Mouse (Mus musculus) ES-E14 (cell line): ENCODE measurements around the gene Noxa1. TPM values are rescaled to one million over a fixed set of nuclear protein-coding genes. Genes with fewer than 3 reads are reported as not detected.

Experiments
- DNase-seq: peaks from one replicate; pipeline ENCODE4 v3.0.0-alpha.2; 2013; ENCODE audit warnings: low read depth, low spot score
- H3K27ac ChIP-seq: 2 replicates; pipeline ENCODE4 v1.5.1; 2012; ENCODE audit warnings: low read depth, mild to moderate bottlenecking, low read length, moderate library complexity, mixed read lengths; ENCODE audit not compliant: poor library complexity, insufficient read depth, severe bottlenecking
- H3K36me3 ChIP-seq: 2 replicates; pipeline ENCODE4 v1.6.1; 2012; ENCODE audit warnings: mild to moderate bottlenecking, low read length, moderate library complexity, mixed read lengths; ENCODE audit not compliant: control insufficient read depth, poor library complexity, insufficient read depth, severe bottlenecking
- H3K4me1 ChIP-seq, 2 experiments: fragments of 150-350 bp in 1 of 2; sonication (generic) in 1 of 2; 2 replicates each; pipeline ENCODE4 v1.6.1; 2012; ENCODE audit warnings: low read length in 2 of 2, mild to moderate bottlenecking in 1 of 2, mixed read lengths in 1 of 2; ENCODE audit not compliant: control insufficient read depth in 2 of 2, insufficient read depth in 2 of 2, poor library complexity in 1 of 2
- H3K4me3 ChIP-seq, 2 experiments: fragments of 150-350 bp in 1 of 2; sonication (generic) in 1 of 2; 2 replicates each; pipeline ENCODE4 v1.5.1; 2012; ENCODE audit warnings: low read length in 2 of 2, low read depth in 1 of 2, mild to moderate bottlenecking in 1 of 2, mixed read lengths in 1 of 2; ENCODE audit not compliant: insufficient read depth in 1 of 2, poor library complexity in 1 of 2, severe bottlenecking in 1 of 2
- H3K9ac ChIP-seq: 2 replicates; pipeline ENCODE4 v1.6.1; 2012; ENCODE audit warnings: low read depth, mild to moderate bottlenecking, low read length, mixed read lengths; ENCODE audit not compliant: poor library complexity, insufficient read depth, severe bottlenecking
- H3K9me3 ChIP-seq: fragments of 150-350 bp; sonication (generic); 2 replicates; pipeline ENCODE4 v1.6.1; 2012; ENCODE audit warnings: low read depth, mild to moderate bottlenecking, low read length; ENCODE audit not compliant: control insufficient read depth, insufficient read depth
- CHD2 ChIP-seq: IDR thresholded peaks from 2 replicates; pipeline ENCODE4 v1.6.1; 2014; ENCODE audit warnings: mild to moderate bottlenecking, low read depth, low read length, inconsistent platforms
- HCFC1 ChIP-seq: IDR thresholded peaks from 2 replicates; pipeline ENCODE4 v1.6.1; 2012; ENCODE audit warnings: low read length, inconsistent platforms, borderline replicate concordance; ENCODE audit not compliant: insufficient read depth
- MAFK ChIP-seq: IDR thresholded peaks from 2 replicates; pipeline ENCODE4 v1.6.1; 2014; ENCODE audit warnings: mild to moderate bottlenecking, low read depth, low read length, inconsistent platforms; ENCODE audit not compliant: insufficient read depth
- ZC3H11A ChIP-seq: IDR thresholded peaks from 2 replicates; pipeline ENCODE4 v1.6.1; 2012; ENCODE audit warnings: low read depth, mild to moderate bottlenecking, inconsistent platforms, low read length, borderline replicate concordance
- ZNF384 ChIP-seq: IDR thresholded peaks from 2 replicates; pipeline ENCODE4 v1.6.1; 2012; ENCODE audit warnings: low read depth, low read length, inconsistent platforms
- in situ Hi-C, 2 experiments: fragments of 600-800 bp; cut with MboI; formaldehyde crosslinking; loops; one replicate each; pipeline ENCODE4 v1.15.1; 2025; ENCODE audit warnings: low sequenced_read_pairs in 2 of 2, inconsistent platforms in 1 of 2; ENCODE audit not compliant: unreplicated experiment in 2 of 2
- total RNA-seq: library from RNA; depleted of rRNA; stranded (reverse); fragments of 300-350 nt; gene quantifications from 2 replicates; pipeline ENCODE4 v1.2.3, GENCODE M21; 2012

Noxa1 gene
- total RNA-seq, 1 experiment: 0.22 TPM

GRCm38 (mm10) chr2:25055409-25056155, 39.4 kb downstream of the Noxa1 start:
- in situ Hi-C loops: no loop called here
- no peak for TF ChIP-seq MAFK
- no peak for TF ChIP-seq ZNF384
- TF ChIP-seq CHD2: no peak
- no peak for TF ChIP-seq ZC3H11A
- TF ChIP-seq HCFC1: no peak
- H3K9me3 ChIP-seq: no peaks in the 10 kb centered on the region
- no peak for DNase-seq
- no peak overlapping the region for H3K27ac ChIP-seq
- H3K4me3 ChIP-seq: peak overlapping the region in 1 of 2 experiments; percentile 37; a peak in 1 of 4 replicates
- H3K36me3 ChIP-seq: no peaks in the 10 kb centered on the region
- H3K9ac ChIP-seq: no peak overlapping the region
- H3K4me1 ChIP-seq: peaks cover 0 to 10% of the 10 kb centered on the region in 2 experiments; a peak in 1 of 4 replicates

- H3K4me1 ChIP-seq: peaks cover 0 to 10% of the 10 kb centered on the region in 2 experiments; a peak in 1 of 4 replicates
- no peak overlapping the region; a peak in 2 of 4 replicates for H3K4me3 ChIP-seq
- in situ Hi-C loops: no loop called here
- H3K36me3 ChIP-seq: no peaks in the 10 kb centered on the region
- no peak overlapping the region for H3K27ac ChIP-seq
- H3K9me3 ChIP-seq: no peaks in the 10 kb centered on the region
- TF ChIP-seq HCFC1: no peak
- TF ChIP-seq ZC3H11A: no peak
- no peak for TF ChIP-seq MAFK
- TF ChIP-seq CHD2: no peak
- TF ChIP-seq ZNF384: no peak
- H3K9ac ChIP-seq: no peak overlapping the region
- no peak for DNase-seq
These were observed 39.9 kb downstream of the Noxa1 start for GRCm38 (mm10) chr2:25055068-25055405.

GRCm38 (mm10) chr2:25054221-25055067, 40.5 kb downstream of the Noxa1 start, which contains the start of gene Nsmf:
Nsmf (plus strand) TSS chr2:25054355.
- H3K4me3 ChIP-seq: peak within 1 kb of the TSS; percentile 72 to 83
- in situ Hi-C loops: no loop called here
- TF ChIP-seq MAFK: no peak
- TF ChIP-seq CHD2: no peak
- peaks cover 0 to 10% of the 10 kb centered on the region in 2 experiments; a peak in 1 of 4 replicates for H3K4me1 ChIP-seq
- peak within 1 kb of the TSS; percentile 50 for H3K9ac ChIP-seq
- H3K27ac ChIP-seq: no peak within 1 kb of the TSS
- H3K9me3 ChIP-seq: no peaks in the 10 kb centered on the region
- no peaks in the 10 kb centered on the region for H3K36me3 ChIP-seq
- peak; percentile 29 for DNase-seq

- Histone ChIP-seq H3K9me3 (no peaks in the 10 kb centered on the region), H3K36me3 (peaks cover 3% of the 10 kb centered on the region; the same call in 1 of the 2 replicates), H3K27ac (no peak overlapping the region), H3K4me3 (no peak overlapping the region), H3K9ac (no peak overlapping the region), H3K4me1 (peaks cover 0 to 7% of the 10 kb centered on the region in 2 experiments; a peak in 1 of 4 replicates)
- TF ChIP-seq MAFK: no peak
- no peak for TF ChIP-seq ZNF384
- TF ChIP-seq ZC3H11A: no peak
- TF ChIP-seq CHD2: no peak
- TF ChIP-seq HCFC1: no peak
- in situ Hi-C loops: no loop called here
- no peak for DNase-seq
These were observed 41.8 kb downstream of the Noxa1 start for GRCm38 (mm10) chr2:25053101-25053500.
